Mouse (Mus musculus) layer of hippocampus, postnatal 10 days (tissue): ENCODE measurements around the gene Zdhhc14. TPM values are rescaled to one million over a fixed set of nuclear protein-coding genes. Genes with fewer than 3 reads are reported as not detected.

Source experiments
- DNase-seq, 2 experiments: peaks; one replicate each; pipeline ENCODE4 v3.0.0; 2021; ENCODE audit warnings: low spot score in 2 of 2
- total RNA-seq, 2 experiments: library from RNA; stranded (reverse); gene quantifications; 2 replicates each; pipeline ENCODE4 v1.2.3; 2021

Zdhhc14 gene
- total RNA-seq, 2 experiments from 2014 or later = 29.0 to 33.2 TPM

GRCm38 (mm10) chr17:5722802-5723201 lies 230.4 kb downstream of the Zdhhc14 start:
- DNase-seq = no peak

GRCm38 (mm10) chr17:5723601-5724189 lies 231.3 kb downstream of the Zdhhc14 start:
- DNase-seq = no peak

- DNase-seq = no peak
These were observed 237.3 kb downstream of the Zdhhc14 start for GRCm38 (mm10) chr17:5729587-5730125.

GRCm38 (mm10) chr17:5730538-5730937 lies 238.2 kb downstream of the Zdhhc14 start:
- DNase-seq = no peak

- DNase-seq = peak; percentile 53 to 54
These were observed 241.0 kb downstream of the Zdhhc14 start for GRCm38 (mm10) chr17:5733400-5733799.

GRCm38 (mm10) chr17:5741061-5741460 lies 248.7 kb downstream of the Zdhhc14 start:
- no peak for DNase-seq

GRCm38 (mm10) chr17:5744016-5744415 lies 251.7 kb downstream of the Zdhhc14 start:
- DNase-seq = no peak

GRCm38 (mm10) chr17:5746378-5746777 lies 254.0 kb downstream of the Zdhhc14 start:
- DNase-seq = no peak

- DNase-seq = no peak
These were observed 255.5 kb downstream of the Zdhhc14 start for GRCm38 (mm10) chr17:5747539-5748500.

- peak in 1 of 2 experiments; percentile 46 for DNase-seq
These were observed 256.1 kb downstream of the Zdhhc14 start for GRCm38 (mm10) chr17:5748501-5748894.

- DNase-seq = no peak
These were observed 257.9 kb downstream of the Zdhhc14 start for GRCm38 (mm10) chr17:5750278-5750677.

GRCm38 (mm10) chr17:5751066-5751465 lies 258.7 kb downstream of the Zdhhc14 start:
- DNase-seq = peak; percentile 45 to 51

- DNase-seq = no peak
These were observed 260.0 kb downstream of the Zdhhc14 start for GRCm38 (mm10) chr17:5752322-5752715.

- DNase-seq = peak; percentile 92 to 95
These were observed 260.6 kb downstream of the Zdhhc14 start for GRCm38 (mm10) chr17:5752716-5753585.

- DNase-seq = no peak
These were observed 263.1 kb downstream of the Zdhhc14 start for GRCm38 (mm10) chr17:5755489-5755888.

- DNase-seq = no peak
These were observed 263.7 kb downstream of the Zdhhc14 start for GRCm38 (mm10) chr17:5756065-5756464.

- peak in 1 of 2 experiments; percentile 9 for DNase-seq
These were observed 264.5 kb downstream of the Zdhhc14 start for GRCm38 (mm10) chr17:5756855-5757254.

GRCm38 (mm10) chr17:5763768-5764167 lies 271.4 kb downstream of the Zdhhc14 start:
- DNase-seq = no peak

GRCm38 (mm10) chr17:5764270-5764669 lies 271.9 kb downstream of the Zdhhc14 start:
- no peak for DNase-seq

- DNase-seq = no peak
These were observed 273.4 kb downstream of the Zdhhc14 start for GRCm38 (mm10) chr17:5765746-5766145.

- DNase-seq = no peak
These were observed 275.9 kb downstream of the Zdhhc14 start for GRCm38 (mm10) chr17:5768164-5768705.
